Mouse (Mus musculus): ENCODE data around the gene Cmtm1. TPM values are rescaled to one million over a fixed set of nuclear protein-coding genes. Genes with fewer than 3 reads are reported as not detected.
A peak's percentile ranks its signal among the peaks of the same experiment; 100 is the strongest.

The Cmtm1 gene
- total RNA-seq, 2 experiments from 2014 or later, result not detected

DNA sequence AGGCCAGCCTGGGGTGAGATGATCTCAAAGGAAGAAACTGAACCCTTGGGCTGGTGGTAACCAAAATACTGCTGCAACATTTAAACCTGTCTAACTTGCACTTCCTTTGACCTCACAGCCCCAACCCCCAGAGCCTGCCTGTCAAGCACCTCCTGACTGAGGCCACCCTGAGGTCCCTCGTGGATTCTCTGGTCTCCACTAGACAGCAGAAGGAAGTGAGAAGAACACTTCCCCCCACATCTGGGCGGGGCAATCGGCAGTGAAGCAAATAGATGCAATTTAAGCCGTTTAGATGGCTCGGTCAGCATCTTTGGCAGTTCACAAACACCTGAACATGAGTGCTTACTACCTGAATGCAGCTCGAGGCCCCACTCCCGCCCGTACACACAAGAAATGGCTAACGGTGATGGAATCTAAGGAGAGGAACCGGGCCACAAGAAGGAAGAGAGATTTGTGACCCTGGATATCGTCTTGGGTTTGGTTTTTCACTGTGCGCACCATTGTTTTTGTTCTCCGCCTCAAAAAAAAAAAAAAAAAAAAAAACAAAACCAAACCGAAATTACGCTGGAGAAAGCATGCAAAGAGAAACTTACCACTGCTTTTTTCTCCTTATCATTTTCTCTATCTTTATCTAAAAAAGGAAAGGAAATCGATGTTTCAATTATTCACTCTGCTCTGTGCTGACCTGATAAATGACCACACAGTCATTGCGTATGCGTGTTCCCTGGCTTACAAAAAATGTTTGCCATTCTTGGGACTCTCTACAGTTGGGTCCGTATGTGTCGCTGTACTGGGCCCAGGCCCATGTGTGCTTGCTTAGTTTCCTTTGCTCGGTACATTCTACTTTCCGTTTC is 62.7 kb downstream of the Cmtm1 start:
- peak in 1 of 2 experiments; percentile 4 for DNase-seq (ENCODE audit: extremely low spot score in 1 of 2, low spot score in 1 of 2)

- DNase-seq (ENCODE audit: extremely low spot score in 1 of 2, low spot score in 1 of 2), result peak in 1 of 2 experiments; percentile 1
Measured at GRCm38 (mm10) chr8:104246621-104247020, 63.3 kb downstream of the Cmtm1 start.

Other genes starting within 250 kb of the Cmtm1 start
- 10 to 100 TPM in 1 of 2 experiments, 1 to 10 TPM in 1; 8.5 to 10.3 TPM for gene Cdh5, start 208.5 kb downstream of the Cmtm1 start, total RNA-seq (2021)
- 1 to 10 TPM; 5.8 to 5.9 TPM for gene Bean1, start 139.7 kb downstream of the Cmtm1 start, total RNA-seq (2021)
- 10 to 100 TPM; 36.4 to 37.7 TPM for gene Tk2, start 61.6 kb downstream of the Cmtm1 start, total RNA-seq (2021)
- gene Cklf, start 59.3 kb downstream of the Cmtm1 start, total RNA-seq (2021), result 1 to 10 TPM; 6.3 to 9.9 TPM
- gene Cmtm2a, start 17.0 kb downstream of the Cmtm1 start, total RNA-seq (2021), result not detected
- not detected for gene Gm45711, start 64 bp downstream of the Cmtm1 start, total RNA-seq (2021)
- not detected for gene Gm11020, start 11.4 kb upstream of the Cmtm1 start, total RNA-seq (2021)
- gene Cmtm2b, start 12.1 kb upstream of the Cmtm1 start, total RNA-seq (2021), result not detected
- 10 to 100 TPM; 12.4 to 16.5 TPM for gene Cmtm3, start 29.3 kb upstream of the Cmtm1 start, total RNA-seq (2021)
- gene Cmtm4, start 85.7 kb upstream of the Cmtm1 start, total RNA-seq (2021), result 10 to 100 TPM; 53.2 to 56.9 TPM
- gene Dync1li2, start 132.9 kb upstream of the Cmtm1 start, total RNA-seq (2021), result 100 to 1,000 TPM; 234 to 270 TPM
- under 1 TPM; 0.57 to 0.80 TPM for gene Terb1, start 199.8 kb upstream of the Cmtm1 start, total RNA-seq (2021)
- gene Nae1, start 224.5 kb upstream of the Cmtm1 start, total RNA-seq (2021), result 10 to 100 TPM; 44.3 to 46.9 TPM
- 10 to 100 TPM; 14.8 to 26.6 TPM for gene Car7, start 224.5 kb upstream of the Cmtm1 start, total RNA-seq (2021)

All from layer of hippocampus, postnatal 25 days (tissue).